Mouse (Mus musculus) ES-E14 (cell line): ENCODE data around the gene Cnst. TPM values are rescaled to one million over a fixed set of nuclear protein-coding genes. Genes with fewer than 3 reads are reported as not detected.

Source experiments
- DNase-seq: peaks from one replicate; pipeline ENCODE4 v3.0.0-alpha.2; 2013; ENCODE audit warnings: low read depth, low spot score
- H3K27ac ChIP-seq: 2 replicates; pipeline ENCODE4 v1.5.1; 2012; ENCODE audit warnings: low read depth, mild to moderate bottlenecking, low read length, moderate library complexity, mixed read lengths; ENCODE audit not compliant: poor library complexity, insufficient read depth, severe bottlenecking
- H3K36me3 ChIP-seq: 2 replicates; pipeline ENCODE4 v1.6.1; 2012; ENCODE audit warnings: mild to moderate bottlenecking, low read length, moderate library complexity, mixed read lengths; ENCODE audit not compliant: control insufficient read depth, poor library complexity, insufficient read depth, severe bottlenecking
- H3K4me1 ChIP-seq, 2 experiments: fragments of 150-350 bp in 1 of 2; sonication (generic) in 1 of 2; 2 replicates each; pipeline ENCODE4 v1.6.1; 2012; ENCODE audit warnings: low read length in 2 of 2, mild to moderate bottlenecking in 1 of 2, mixed read lengths in 1 of 2; ENCODE audit not compliant: control insufficient read depth in 2 of 2, insufficient read depth in 2 of 2, poor library complexity in 1 of 2
- H3K4me3 ChIP-seq, 2 experiments: fragments of 150-350 bp in 1 of 2; sonication (generic) in 1 of 2; 2 replicates each; pipeline ENCODE4 v1.5.1; 2012; ENCODE audit warnings: low read length in 2 of 2, low read depth in 1 of 2, mild to moderate bottlenecking in 1 of 2, mixed read lengths in 1 of 2; ENCODE audit not compliant: insufficient read depth in 1 of 2, poor library complexity in 1 of 2, severe bottlenecking in 1 of 2
- H3K9ac ChIP-seq: 2 replicates; pipeline ENCODE4 v1.6.1; 2012; ENCODE audit warnings: low read depth, mild to moderate bottlenecking, low read length, mixed read lengths; ENCODE audit not compliant: poor library complexity, insufficient read depth, severe bottlenecking
- H3K9me3 ChIP-seq: fragments of 150-350 bp; sonication (generic); 2 replicates; pipeline ENCODE4 v1.6.1; 2012; ENCODE audit warnings: low read depth, mild to moderate bottlenecking, low read length; ENCODE audit not compliant: control insufficient read depth, insufficient read depth
- CHD2 ChIP-seq: IDR thresholded peaks from 2 replicates; pipeline ENCODE4 v1.6.1; 2014; ENCODE audit warnings: mild to moderate bottlenecking, low read depth, low read length, inconsistent platforms
- HCFC1 ChIP-seq: IDR thresholded peaks from 2 replicates; pipeline ENCODE4 v1.6.1; 2012; ENCODE audit warnings: low read length, inconsistent platforms, borderline replicate concordance; ENCODE audit not compliant: insufficient read depth
- MAFK ChIP-seq: IDR thresholded peaks from 2 replicates; pipeline ENCODE4 v1.6.1; 2014; ENCODE audit warnings: mild to moderate bottlenecking, low read depth, low read length, inconsistent platforms; ENCODE audit not compliant: insufficient read depth
- ZC3H11A ChIP-seq: IDR thresholded peaks from 2 replicates; pipeline ENCODE4 v1.6.1; 2012; ENCODE audit warnings: low read depth, mild to moderate bottlenecking, inconsistent platforms, low read length, borderline replicate concordance
- ZNF384 ChIP-seq: IDR thresholded peaks from 2 replicates; pipeline ENCODE4 v1.6.1; 2012; ENCODE audit warnings: low read depth, low read length, inconsistent platforms
- in situ Hi-C, 2 experiments: fragments of 600-800 bp; cut with MboI; formaldehyde crosslinking; loops; one replicate each; pipeline ENCODE4 v1.15.1; 2025; ENCODE audit warnings: low sequenced_read_pairs in 2 of 2, inconsistent platforms in 1 of 2; ENCODE audit not compliant: unreplicated experiment in 2 of 2
- total RNA-seq: library from RNA; depleted of rRNA; stranded (reverse); fragments of 300-350 nt; gene quantifications from 2 replicates; pipeline ENCODE4 v1.2.3, GENCODE M21; 2012

Cnst gene
- total RNA-seq, 1 experiment, result 12.8 TPM

GRCm38 (mm10) chr1:179578625-179579024 lies 32.5 kb downstream of the Cnst start:
- no peak overlapping the region for H3K27ac ChIP-seq
- H3K4me3 ChIP-seq, result no peak overlapping the region
- H3K36me3 ChIP-seq, result no peaks in the 10 kb centered on the region
- H3K9ac ChIP-seq, result no peak overlapping the region
- DNase-seq, result no peak
- in situ Hi-C loops, result no loop called here
- no peaks in the 10 kb centered on the region for H3K9me3 ChIP-seq
- no peak for TF ChIP-seq ZC3H11A
- TF ChIP-seq CHD2, result no peak
- no peak for TF ChIP-seq MAFK
- TF ChIP-seq HCFC1, result no peak
- no peak for TF ChIP-seq ZNF384
- H3K4me1 ChIP-seq, result peaks cover 0 to 2% of the 10 kb centered on the region in 2 experiments; a peak in 1 of 4 replicates

- Histone ChIP-seq H3K27ac (no peak overlapping the region), H3K36me3 (no peaks in the 10 kb centered on the region), H3K9ac (no peak overlapping the region), H3K4me3 (no peak overlapping the region), H3K9me3 (no peaks in the 10 kb centered on the region), H3K4me1 (peaks cover 0 to 2% of the 10 kb centered on the region in 2 experiments; a peak in 1 of 4 replicates)
- TF ChIP-seq CHD2 (no peak), ZC3H11A (no peak), HCFC1 (no peak), MAFK (no peak), ZNF384 (no peak)
- DNase-seq, result no peak
- in situ Hi-C loops, result no loop called here
These were observed 34.0 kb downstream of the Cnst start for GRCm38 (mm10) chr1:179580200-179580599.

GRCm38 (mm10) chr1:179581422-179581821 lies 35.3 kb downstream of the Cnst start:
- Histone ChIP-seq H3K36me3 (no peaks in the 10 kb centered on the region), H3K4me1 (peaks cover 0 to 2% of the 10 kb centered on the region in 2 experiments; a peak in 1 of 4 replicates), H3K9me3 (no peaks in the 10 kb centered on the region), H3K4me3 (no peak overlapping the region), H3K9ac (no peak overlapping the region), H3K27ac (no peak overlapping the region)
- TF ChIP-seq MAFK (no peak), CHD2 (no peak), ZNF384 (no peak), ZC3H11A (no peak), HCFC1 (no peak)
- in situ Hi-C loops, result no loop called here
- DNase-seq, result no peak

GRCm38 (mm10) chr1:179582021-179582433 lies 35.9 kb downstream of the Cnst start:
- no peak overlapping the region for H3K9ac ChIP-seq
- H3K4me1 ChIP-seq, result peaks cover 0 to 2% of the 10 kb centered on the region in 2 experiments; a peak in 1 of 4 replicates
- no peak overlapping the region for H3K27ac ChIP-seq
- H3K36me3 ChIP-seq, result no peaks in the 10 kb centered on the region
- in situ Hi-C loops, result no loop called here
- H3K9me3 ChIP-seq, result no peaks in the 10 kb centered on the region
- no peak for DNase-seq
- H3K4me3 ChIP-seq, result no peak overlapping the region
- TF ChIP-seq HCFC1 (no peak), ZNF384 (no peak), MAFK (no peak), ZC3H11A (no peak), CHD2 (no peak)
